Mouse (Mus musculus): ENCODE results near the gene Fcor.

Gene Fcor

GRCm38 (mm10) chr8:3628014-3628413, 44.1 kb downstream of the Fcor start:
- in situ Hi-C loops (cut with MboI; ENCODE audit: unreplicated experiment in 2 of 2), result loop anchor here (5.0 to 10.0 kb wide), 3 partner anchors 111 to 273 kb away; partner anchors contain the start of genes Pnpla6 (in 2 of the 2) and A430078G23Rik (in 1 of the 2)

DNA sequence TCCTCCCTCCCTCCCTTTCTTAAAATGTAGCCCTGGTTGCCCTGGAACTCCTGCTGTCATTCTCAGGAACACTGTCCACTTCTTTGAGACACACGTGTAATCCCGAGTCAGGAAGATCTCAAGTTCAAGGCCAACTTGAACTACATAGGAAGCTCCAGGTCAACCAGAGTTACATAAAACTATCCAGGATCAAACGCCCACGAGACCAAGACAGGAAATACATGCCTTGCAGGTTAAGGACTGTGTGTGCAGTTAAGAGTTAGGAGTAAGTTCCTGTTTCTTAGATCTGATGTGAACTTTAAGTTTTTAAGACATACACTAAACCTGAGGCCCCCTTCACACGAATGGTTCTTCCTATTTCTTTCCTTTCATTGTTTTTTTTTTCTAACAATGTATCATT, 45.2 kb downstream of the Fcor start:
- in situ Hi-C loops (cut with MboI; ENCODE audit: unreplicated experiment in 2 of 2), result loop anchor here (5.0 to 10.0 kb wide), 3 partner anchors 110 to 272 kb away; partner anchors contain the start of genes Pnpla6 (in 2 of the 2) and A430078G23Rik (in 1 of the 2)

DNA sequence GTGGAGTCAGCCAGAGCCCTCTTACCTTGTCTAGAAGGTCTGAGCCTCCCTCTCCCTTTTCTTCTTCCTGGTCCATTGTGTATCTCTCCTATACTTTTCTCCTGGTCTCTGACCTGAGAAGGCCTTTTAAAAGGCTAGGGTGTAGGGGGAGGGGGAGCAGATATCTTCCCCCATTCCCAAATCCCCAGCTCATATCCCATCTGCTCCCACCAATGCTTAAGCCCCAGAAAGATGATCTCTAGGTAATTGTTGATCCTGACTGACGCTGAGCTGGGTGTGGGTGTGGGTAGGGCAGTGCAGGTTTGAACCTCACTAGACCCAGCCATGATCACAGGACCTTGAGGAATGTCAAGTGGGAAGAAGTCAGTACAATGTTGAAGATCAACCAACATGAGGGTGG, 46.7 kb downstream of the Fcor start, which contains the start of gene Pcp2:
Pcp2 (minus strand) TSS at position 101 of the 400 bp plus-strand sequence.
- in situ Hi-C loops (cut with MboI; ENCODE audit: unreplicated experiment in 2 of 2), result loop anchor here (5.0 to 10.0 kb wide), 3 partner anchors 108 to 271 kb away; partner anchors contain the start of genes Pnpla6 (in 2 of the 2) and A430078G23Rik (in 1 of the 2)

- in situ Hi-C loops (cut with MboI; ENCODE audit: unreplicated experiment in 2 of 2), result loop anchor here (10.0 kb wide), 2 partner anchors 107 to 267 kb away; partner anchors contain the start of genes A430078G23Rik (in 1 of the 2) and Pnpla6 (in 1 of the 2)
Measured at GRCm38 (mm10) chr8:3622119-3622518, 50.0 kb downstream of the Fcor start.

- in situ Hi-C loops (cut with MboI; ENCODE audit: unreplicated experiment in 2 of 2), result loop anchor here (10.0 kb wide), 2 partner anchors 107 to 267 kb away; partner anchors contain the start of genes A430078G23Rik (in 1 of the 2) and Pnpla6 (in 1 of the 2)
Measured at GRCm38 (mm10) chr8:3621199-3621970, 50.8 kb downstream of the Fcor start, which contains the start of the genes Xab2 and Pet100. TSS of gene Xab2 (minus strand) at chr8:3621316. TSS of gene Pet100 (plus strand) at chr8:3621548.
